In genomic region chr10:57799486-57799885, GRCm38 (mm10) we compare ENCODE assay signal across 20 mouse cellular contexts. TPM values are rescaled to one million over a fixed set of nuclear protein-coding genes. Genes with fewer than 3 reads are reported as not detected.
DNase-seq lines count a peak whose midpoint lies in the region; ATAC-seq lines count a peak whose summit lies in the region.
"Had no signal": no experiment of that assay in that cellular context is flagged by ENCODE, and none has a peak within 500 bp of the region (broad histone marks: within the 10 kb centered on the region; RNA-seq: fewer than 3 reads in every experiment).

No protein-coding gene starts in this region.

- H3K27me3 ChIP-seq in midbrain, embryonic 11.5 days (ENCODE audit: control insufficient read depth, insufficient read depth, low read length): no peaks in the 10 kb centered on the region
- no peaks in the 10 kb centered on the region for H3K27me3 ChIP-seq in midbrain, embryonic 14.5 days (ENCODE audit: control insufficient read depth, insufficient read depth, low read length)
- H3K27me3 ChIP-seq: embryonic facial prominence, embryonic 15.5 days; forebrain, embryonic 12.5 days; hindbrain, embryonic 12.5 days; liver, embryonic 13.5 days; midbrain, embryonic 15.5 days had no signal

- H3K4me1 ChIP-seq in midbrain, embryonic 11.5 days (ENCODE audit: control insufficient read depth, insufficient read depth, low read length): peaks cover 13% of the 10 kb centered on the region
- 0 out of 2 replicates have a peak, but pooled peaks cover 7% of the 10 kb centered on the region for H3K4me1 ChIP-seq in midbrain, embryonic 14.5 days (ENCODE audit: control insufficient read depth, insufficient read depth, low read length)

- 95% methylated on average over 1 of the region's 1 CpGs for WGBS in midbrain, embryonic 11.5 days
- 93% methylated on average over 1 of the region's 1 CpGs for WGBS in midbrain, embryonic 14.5 days

- no peaks in the 10 kb centered on the region for H3K9me3 ChIP-seq in midbrain, embryonic 11.5 days (ENCODE audit: control insufficient read depth, low read length)
- H3K9me3 ChIP-seq in midbrain, embryonic 14.5 days (ENCODE audit: control insufficient read depth, low read length): no peaks in the 10 kb centered on the region
- H3K9me3 ChIP-seq: embryonic facial prominence, embryonic 15.5 days; forebrain, embryonic 12.5 days; hindbrain, embryonic 12.5 days; limb, embryonic 10.5 days; liver, embryonic 13.5 days; midbrain, embryonic 15.5 days had no signal

- ATAC-seq in midbrain, embryonic 11.5 days (ENCODE audit: low FRiP score): no peak
- no peak for ATAC-seq in midbrain, embryonic 14.5 days (ENCODE audit: low FRiP score, low TSS enrichment)
- ATAC-seq: intestine, embryonic 16.5 days; midbrain, embryonic 15.5 days had no signal

- H3K4me3 ChIP-seq in midbrain, embryonic 11.5 days (ENCODE audit: low read depth, low read length): no peak overlapping the region
- H3K4me3 ChIP-seq in midbrain, embryonic 14.5 days (replicated peaks; ENCODE audit: low read depth, low read length): no peak overlapping the region
- H3K4me3 ChIP-seq: embryonic facial prominence, embryonic 15.5 days; forebrain, embryonic 12.5 days; hindbrain, embryonic 12.5 days; layer of hippocampus, adult 2 months; limb, embryonic 10.5 days; liver, embryonic 13.5 days; midbrain, embryonic 15.5 days had no signal

- H3K36me3 ChIP-seq in midbrain, embryonic 11.5 days (ENCODE audit: control insufficient read depth, insufficient read depth, low read length): no peaks in the 10 kb centered on the region
- H3K36me3 ChIP-seq in midbrain, embryonic 14.5 days (ENCODE audit: control insufficient read depth, insufficient read depth, low read length): 0 out of 2 replicates have a peak, but pooled peaks cover 5% of the 10 kb centered on the region
- H3K36me3 ChIP-seq: embryonic facial prominence, embryonic 15.5 days; forebrain, embryonic 12.5 days; hindbrain, embryonic 12.5 days; limb, embryonic 10.5 days; liver, embryonic 13.5 days; midbrain, embryonic 15.5 days had no signal

- peak; percentile 41 for DNase-seq in midbrain, embryonic 11.5 days (ENCODE audit: low spot score, missing footprints)
- DNase-seq in midbrain, embryonic 14.5 days: no peak
- peak; percentile 53 for DNase-seq in CD4-positive, CD25-positive, alpha-beta regulatory T cell, adult 2 months (ENCODE audit: low read depth, low spot score)
- peak; percentile 64 for DNase-seq in induced T-regulatory cell, adult 2 months (ENCODE audit: low read depth)
- peak; percentile 59 to 64 for DNase-seq in spleen, postnatal 36 days (ENCODE audit: low spot score in 2 of 2)
- no peak for DNase-seq in layer of hippocampus, postnatal 14 days (ENCODE audit: low spot score in 2 of 2)
- DNase-seq in cerebellum, adult 11 months: no peak
- DNase-seq: adrenal gland, postnatal 36 days; cerebellum, adult 9-10 months; gastrocnemius, postnatal 14 days; liver, embryonic 13.5 days had no signal

- no peak overlapping the region for H3K9ac ChIP-seq in midbrain, embryonic 11.5 days (ENCODE audit: low read length)
- no peak overlapping the region for H3K9ac ChIP-seq in midbrain, embryonic 14.5 days (replicated peaks; ENCODE audit: low read length)
- H3K9ac ChIP-seq: embryonic facial prominence, embryonic 15.5 days; forebrain, embryonic 12.5 days; hindbrain, embryonic 12.5 days; liver, embryonic 13.5 days; midbrain, embryonic 15.5 days had no signal

- no peak overlapping the region for H3K27ac ChIP-seq in midbrain, embryonic 11.5 days (ENCODE audit: low read depth, low read length)
- no peak overlapping the region for H3K27ac ChIP-seq in midbrain, embryonic 14.5 days (replicated peaks; ENCODE audit: low read depth, low read length)
- H3K27ac ChIP-seq: embryonic facial prominence, embryonic 15.5 days; forebrain, embryonic 12.5 days; hindbrain, embryonic 12.5 days; kidney, postnatal 0 days; layer of hippocampus, adult 2 months; limb, embryonic 10.5 days; liver, embryonic 13.5 days; macrophage; midbrain, embryonic 15.5 days had no signal

- H3K4me2 ChIP-seq in midbrain, embryonic 11.5 days: no peak overlapping the region
- H3K4me2 ChIP-seq in midbrain, embryonic 14.5 days (ENCODE audit: low read length): no peak overlapping the region
- H3K4me2 ChIP-seq: embryonic facial prominence, embryonic 15.5 days; forebrain, embryonic 12.5 days; hindbrain, embryonic 12.5 days; liver, embryonic 13.5 days; midbrain, embryonic 15.5 days had no signal

RNA-seq across cellular contexts. Expression of gene Smpdl3a, which starts 5.4 kb away (rescaled TPM):
- polyA plus RNA-seq in midbrain, embryonic 11.5 days (2014; fragmentation: Nextera tagmentation; extraction: Ambion mirVana): 10.1 and 11.8 TPM in 2 replicates
- 16.6 and 18.7 TPM in 2 replicates for polyA plus RNA-seq in midbrain, embryonic 14.5 days (2014; fragmentation: Nextera tagmentation; extraction: Ambion mirVana)
- 10 to 100 TPM; 31.2 to 32.6 TPM for total RNA-seq in layer of hippocampus, postnatal 14 days (2021)

RNA-seq across cellular contexts. Expression of gene Fabp7, which starts 14.8 kb away (rescaled TPM):
- 1,096 and 1,115 TPM in 2 replicates for polyA plus RNA-seq in midbrain, embryonic 11.5 days (2014; fragmentation: Nextera tagmentation; extraction: Ambion mirVana)
- 1,508 and 1,932 TPM in 2 replicates for polyA plus RNA-seq in midbrain, embryonic 14.5 days (2014; fragmentation: Nextera tagmentation; extraction: Ambion mirVana)
- 100 to 1,000 TPM; 178 to 206 TPM for total RNA-seq in layer of hippocampus, postnatal 14 days (2021)

Comparison
In these comparisons a context has a peak if more than half of its experiments do, and no peak if none do; other contexts are left out.
1. DNase-seq: peak in midbrain, embryonic 11.5 days (single experiment), CD4-positive, CD25-positive, alpha-beta regulatory T cell, adult 2 months (single experiment), induced T-regulatory cell, adult 2 months (single experiment) and spleen, postnatal 36 days (2 of 2); none in midbrain, embryonic 14.5 days (single experiment), layer of hippocampus, postnatal 14 days (0 of 2) and cerebellum, adult 11 months (single experiment).